In genomic region chr8:122500856-122501255, GRCm38 (mm10) we compare ENCODE assay signal across 8 mouse cellular contexts. TPM values are rescaled to one million over a fixed set of nuclear protein-coding genes. Genes with fewer than 3 reads are reported as not detected.
DNase-seq lines count a peak whose midpoint lies in the region; ATAC-seq and TF ChIP-seq lines count a peak whose summit lies in the region.

No protein-coding gene starts in this region.

- no peak overlapping the region for H3K27ac ChIP-seq in midbrain, embryonic 10.5 days (replicated peaks)
- H3K27ac ChIP-seq in midbrain, embryonic 16.5 days (ENCODE audit: low read length): no peak overlapping the region
- no peak overlapping the region for H3K27ac ChIP-seq in limb, embryonic 14.5 days (replicated peaks; ENCODE audit: low read depth, low read length)

- no peak overlapping the region for H3ac ChIP-seq in myocyte (ENCODE audit: control insufficient read depth, insufficient read length)

- H3K4me1 ChIP-seq in midbrain, embryonic 10.5 days: no peaks in the 10 kb centered on the region; the same call in 1 of the 2 replicates
- no peaks in the 10 kb centered on the region for H3K4me1 ChIP-seq in midbrain, embryonic 16.5 days (ENCODE audit: control insufficient read depth, insufficient read depth, low read length)
- no peaks in the 10 kb centered on the region for H3K4me1 ChIP-seq in limb, embryonic 14.5 days (ENCODE audit: control insufficient read depth, insufficient read depth, low read length)

- H3K4me3 ChIP-seq in midbrain, embryonic 10.5 days: no peak overlapping the region
- H3K4me3 ChIP-seq in midbrain, embryonic 16.5 days (ENCODE audit: low read depth, low read length): no peak overlapping the region
- H3K4me3 ChIP-seq in limb, embryonic 14.5 days (replicated peaks; ENCODE audit: low read length): no peak overlapping the region
- H3K4me3 ChIP-seq in myocyte: no peak overlapping the region

- 43% methylated on average over 10 of the region's 10 CpGs for WGBS in midbrain, embryonic 10.5 days
- WGBS in midbrain, embryonic 16.5 days: 36% methylated on average over 10 of the region's 10 CpGs
- 33% methylated on average over 10 of the region's 10 CpGs for WGBS in limb, embryonic 14.5 days

- H3K4me2 ChIP-seq in midbrain, embryonic 16.5 days (ENCODE audit: low read length): no peak overlapping the region
- H3K4me2 ChIP-seq in limb, embryonic 14.5 days (replicated peaks; ENCODE audit: low read depth, low read length, severe bottlenecking): no peak overlapping the region
- no peak overlapping the region for H3K4me2 ChIP-seq in myocyte (ENCODE audit: low read depth)

- H3K27me3 ChIP-seq in midbrain, embryonic 10.5 days (ENCODE audit: low read depth, poor library complexity, severe bottlenecking): no peaks in the 10 kb centered on the region
- no peaks in the 10 kb centered on the region for H3K27me3 ChIP-seq in midbrain, embryonic 16.5 days (ENCODE audit: control insufficient read depth, insufficient read depth, low read depth, low read length)
- H3K27me3 ChIP-seq in limb, embryonic 14.5 days (ENCODE audit: control insufficient read depth, insufficient read depth, low read length): no peaks in the 10 kb centered on the region
- no peaks in the 10 kb centered on the region for H3K27me3 ChIP-seq in myocyte (ENCODE audit: control insufficient read depth, insufficient read depth, insufficient read length)

- peak; percentile 70 for DNase-seq in midbrain, embryonic 10.5 days (ENCODE audit: low spot score)
- DNase-seq in embryo, embryonic 10 days (ENCODE audit: low spot score): peak; percentile 94
- DNase-seq in gastrocnemius, postnatal 4 days (ENCODE audit: low spot score in 2 of 2): peak; percentile 72 to 80
- DNase-seq in kidney, adult 9 months: peak; percentile 88
- DNase-seq in limb, embryonic 14.5 days (ENCODE audit: low spot score): peak; percentile 86
- DNase-seq in spleen, postnatal 36 days (ENCODE audit: low spot score in 2 of 2): peak; percentile 69 to 75

- no peak for ATAC-seq in midbrain, embryonic 16.5 days
- peak; percentile 47; the same call in 1 of the 2 replicates for ATAC-seq in limb, embryonic 14.5 days (ENCODE audit: low FRiP score, low read depth)

- no peaks in the 10 kb centered on the region for H3K9me3 ChIP-seq in midbrain, embryonic 10.5 days (replicated peaks)
- no peaks in the 10 kb centered on the region for H3K9me3 ChIP-seq in midbrain, embryonic 16.5 days (replicated peaks; ENCODE audit: control insufficient read depth, low read length, poor library complexity, severe bottlenecking)
- no peaks in the 10 kb centered on the region for H3K9me3 ChIP-seq in limb, embryonic 14.5 days (ENCODE audit: control insufficient read depth, low read length)

- H3K79me2 ChIP-seq in myocyte (ENCODE audit: control insufficient read depth, insufficient read depth): no peaks in the 10 kb centered on the region

- H3K9ac ChIP-seq in midbrain, embryonic 16.5 days (ENCODE audit: low read depth, low read length): no peak overlapping the region
- H3K9ac ChIP-seq in limb, embryonic 14.5 days (ENCODE audit: low read depth, low read length, severe bottlenecking): no peak overlapping the region

- peaks cover 4% of the 10 kb centered on the region; the same call in 1 of the 2 replicates for H3K36me3 ChIP-seq in midbrain, embryonic 10.5 days
- H3K36me3 ChIP-seq in midbrain, embryonic 16.5 days (ENCODE audit: control insufficient read depth, insufficient read depth, low read length): no peaks in the 10 kb centered on the region
- peaks cover 62% of the 10 kb centered on the region for H3K36me3 ChIP-seq in limb, embryonic 14.5 days (ENCODE audit: control insufficient read depth, insufficient read depth, low read length)
- peaks cover 18% of the 10 kb centered on the region for H3K36me3 ChIP-seq in myocyte (ENCODE audit: control insufficient read depth, insufficient read depth)

- TF ChIP-seq POLR2A in limb, embryonic 14.5 days (IDR thresholded peaks at IDR 0.05; ENCODE audit: borderline replicate concordance, extremely low read depth, insufficient read depth, insufficient read length): no peak
- TF ChIP-seq POLR2A in myocyte (IDR thresholded peaks at IDR 0.05; ENCODE audit: insufficient read length, low read depth): peak; percentile 16

TF ChIP-seq in myocyte, 11 proteins besides CTCF, POLR2A, EP300 and RAD21:
- TF ChIP-seq MYOD1 (IDR thresholded peaks at IDR 0.05; ENCODE audit: control insufficient read depth in 1 of 3, insufficient read length in 2 of 3, low read depth in 2 of 3): no peak
- peak; percentile 65 for TF ChIP-seq POLR2AphosphoS2 (IDR thresholded peaks at IDR 0.05; ENCODE audit: insufficient read length, low read depth)
- no peak for TF ChIP-seq CEBPB (IDR thresholded peaks at IDR 0.05; ENCODE audit: insufficient read depth, poor library complexity, severe bottlenecking)
- TF ChIP-seq MAX (IDR thresholded peaks at IDR 0.05; ENCODE audit: low read depth): no peak
- TF ChIP-seq E2F4 (IDR thresholded peaks at IDR 0.05; ENCODE audit: insufficient read depth): no peak

RNA-seq across cellular contexts. Expression of gene Ctu2, which starts 24.9 kb away (rescaled TPM):
- 71.5 and 72.6 TPM in 2 replicates for polyA plus RNA-seq in midbrain, embryonic 10.5 days (2016; fragmentation: Nextera tagmentation; extraction: Ambion mirVana)
- 83.6 and 85.1 TPM in 2 replicates for polyA plus RNA-seq in midbrain, embryonic 16.5 days (2015; fragmentation: Nextera tagmentation; extraction: Ambion mirVana)
- total RNA-seq in gastrocnemius, postnatal 4 days (2021): 10 to 100 TPM; 18.3 to 18.9 TPM
- polyA plus RNA-seq in limb, embryonic 14.5 days (2012; rRNA removed): 57.1 and 59.5 TPM in 2 replicates
- polyA plus RNA-seq in limb, embryonic 14.5 days (2014; fragmentation: Nextera tagmentation; extraction: Ambion mirVana): 49.5 and 64.3 TPM in 2 replicates
- polyA plus RNA-seq in myocyte (2012; fragmentation: generic; extraction: Trizol): 31.5 TPM

RNA-seq across cellular contexts. Expression of gene Rnf166, which starts 25.0 kb away (rescaled TPM):
- polyA plus RNA-seq in midbrain, embryonic 10.5 days (2016; fragmentation: Nextera tagmentation; extraction: Ambion mirVana): 31.7 and 35.6 TPM in 2 replicates
- 35.0 and 36.4 TPM in 2 replicates for polyA plus RNA-seq in midbrain, embryonic 16.5 days (2015; fragmentation: Nextera tagmentation; extraction: Ambion mirVana)
- total RNA-seq in gastrocnemius, postnatal 4 days (2021): 10 to 100 TPM; 36.9 to 40.1 TPM
- 80.1 and 103 TPM in 2 replicates for polyA plus RNA-seq in limb, embryonic 14.5 days (2012; rRNA removed)
- 47.0 and 49.5 TPM in 2 replicates for polyA plus RNA-seq in limb, embryonic 14.5 days (2014; fragmentation: Nextera tagmentation; extraction: Ambion mirVana)
- polyA plus RNA-seq in myocyte (2012; fragmentation: generic; extraction: Trizol): 36.3 TPM

RNA-seq across cellular contexts. Expression of gene Snai3, which starts 40.3 kb away (rescaled TPM):
- polyA plus RNA-seq in midbrain, embryonic 10.5 days (2016; fragmentation: Nextera tagmentation; extraction: Ambion mirVana): 0.07 TPM in 1 of 2 replicates, not detected in the other
- not detected in 2 replicates for polyA plus RNA-seq in midbrain, embryonic 16.5 days (2015; fragmentation: Nextera tagmentation; extraction: Ambion mirVana)
- 1 to 10 TPM; 4.9 to 7.7 TPM for total RNA-seq in gastrocnemius, postnatal 4 days (2021)
- polyA plus RNA-seq in limb, embryonic 14.5 days (2012; rRNA removed): 2.1 and 2.5 TPM in 2 replicates
- 1.2 and 2.1 TPM in 2 replicates for polyA plus RNA-seq in limb, embryonic 14.5 days (2014; fragmentation: Nextera tagmentation; extraction: Ambion mirVana)
- polyA plus RNA-seq in myocyte (2012; fragmentation: generic; extraction: Trizol): 1.3 TPM

RNA-seq across cellular contexts. Expression of gene Piezo1, which starts 50.3 kb away (rescaled TPM):
- polyA plus RNA-seq in midbrain, embryonic 10.5 days (2016; fragmentation: Nextera tagmentation; extraction: Ambion mirVana): 5.8 and 8.2 TPM in 2 replicates
- 1.8 and 2.0 TPM in 2 replicates for polyA plus RNA-seq in midbrain, embryonic 16.5 days (2015; fragmentation: Nextera tagmentation; extraction: Ambion mirVana)
- total RNA-seq in gastrocnemius, postnatal 4 days (2021): 10 to 100 TPM; 51.5 to 54.6 TPM
- 93.3 and 120 TPM in 2 replicates for polyA plus RNA-seq in limb, embryonic 14.5 days (2012; rRNA removed)
- 20.4 and 20.7 TPM in 2 replicates for polyA plus RNA-seq in limb, embryonic 14.5 days (2014; fragmentation: Nextera tagmentation; extraction: Ambion mirVana)
- 156 TPM for polyA plus RNA-seq in myocyte (2012; fragmentation: generic; extraction: Trizol)

RNA-seq across cellular contexts. Expression of gene Mvd, which starts 57.6 kb away (rescaled TPM):
- 60.3 and 60.7 TPM in 2 replicates for polyA plus RNA-seq in midbrain, embryonic 10.5 days (2016; fragmentation: Nextera tagmentation; extraction: Ambion mirVana)
- polyA plus RNA-seq in midbrain, embryonic 16.5 days (2015; fragmentation: Nextera tagmentation; extraction: Ambion mirVana): 72.8 and 84.6 TPM in 2 replicates
- 10 to 100 TPM; 14.7 to 18.4 TPM for total RNA-seq in gastrocnemius, postnatal 4 days (2021)
- polyA plus RNA-seq in limb, embryonic 14.5 days (2012; rRNA removed): 42.3 and 50.1 TPM in 2 replicates
- 30.9 and 38.2 TPM in 2 replicates for polyA plus RNA-seq in limb, embryonic 14.5 days (2014; fragmentation: Nextera tagmentation; extraction: Ambion mirVana)
- 85.3 TPM for polyA plus RNA-seq in myocyte (2012; fragmentation: generic; extraction: Trizol)
